Mouse (Mus musculus) lung, embryonic 14.5 days (tissue): ENCODE results near the gene Sdad1. TPM values are rescaled to one million over a fixed set of nuclear protein-coding genes. Genes with fewer than 3 reads are reported as not detected.
A peak's percentile ranks its signal among the peaks of the same experiment; 100 is the strongest.

ENCODE experiments used
- ATAC-seq: fragments of 200-750 bp; cut with Nextera tagmentation; 2 replicates; pipeline ENCODE4 v1.8.0; 2017; ENCODE audit warnings: mild to moderate bottlenecking, moderate TSS enrichment, moderate library complexity; ENCODE audit not compliant: insufficient read depth
- DNase-seq: peaks from one replicate; pipeline ENCODE4 v3.0.0-alpha.2; 2015
- H3K27ac ChIP-seq: fragments of 300-500 bp; sonication (generic); 2 replicates; pipeline ENCODE4 v1.5.1; 2014; ENCODE audit warnings: low read depth, mild to moderate bottlenecking, moderate library complexity
- H3K27me3 ChIP-seq: fragments of 300-500 bp; sonication (generic); 2 replicates; pipeline ENCODE4 v1.6.1; 2014; ENCODE audit warnings: low read length, control low read depth; ENCODE audit not compliant: insufficient read depth
- H3K36me3 ChIP-seq: fragments of 300-500 bp; sonication (generic); 2 replicates; pipeline ENCODE4 v1.6.1; 2014; ENCODE audit warnings: control low read depth; ENCODE audit not compliant: insufficient read depth
- H3K4me1 ChIP-seq: fragments of 300-500 bp; sonication (generic); 2 replicates; pipeline ENCODE4 v1.6.1; 2014; ENCODE audit warnings: antibody characterized with exemption, control low read depth; ENCODE audit not compliant: insufficient read depth
- H3K4me2 ChIP-seq: fragments of 300-500 bp; sonication (generic); 2 replicates; pipeline ENCODE4 v1.6.1; 2014; ENCODE audit warnings: mild to moderate bottlenecking
- H3K4me3 ChIP-seq: fragments of 300-500 bp; sonication (generic); 2 replicates; pipeline ENCODE4 v1.5.1; 2014; ENCODE audit warnings: low read depth, low read length
- H3K9ac ChIP-seq: fragments of 300-500 bp; sonication (generic); 2 replicates; pipeline ENCODE4 v1.6.1; 2014
- H3K9me3 ChIP-seq: fragments of 300-500 bp; sonication (generic); 2 replicates; pipeline ENCODE4 v1.6.1; 2016; ENCODE audit warnings: low read depth, low read length, control low read depth
- CTCF ChIP-seq: IDR thresholded peaks from 2 replicates; pipeline ENCODE4 v1.5.1; 2016; ENCODE audit warnings: antibody characterized with exemption, low read depth
- WGBS: fragments of 180-500 bp; shearing (Covaris S2); extraction: QIAGEN DNeasy Blood & Tissue Kit; methylation state at CpG from one replicate; pipeline ENCODE4 v1.1.7; 2014; 5-methylcytosine and 5-hydroxymethylcytosine counted together
- polyA plus RNA-seq: library from polyadenylated mRNA; unstranded; fragments of >200 nt; fragmentation: Nextera tagmentation; extraction: Ambion mirVana; gene quantifications from 2 replicates; pipeline ENCODE4 v1.2.1, GENCODE M21; 2014

Gene Sdad1
- polyA plus RNA-seq, 1 experiment from 2014 or later: 45.3 TPM

DNA sequence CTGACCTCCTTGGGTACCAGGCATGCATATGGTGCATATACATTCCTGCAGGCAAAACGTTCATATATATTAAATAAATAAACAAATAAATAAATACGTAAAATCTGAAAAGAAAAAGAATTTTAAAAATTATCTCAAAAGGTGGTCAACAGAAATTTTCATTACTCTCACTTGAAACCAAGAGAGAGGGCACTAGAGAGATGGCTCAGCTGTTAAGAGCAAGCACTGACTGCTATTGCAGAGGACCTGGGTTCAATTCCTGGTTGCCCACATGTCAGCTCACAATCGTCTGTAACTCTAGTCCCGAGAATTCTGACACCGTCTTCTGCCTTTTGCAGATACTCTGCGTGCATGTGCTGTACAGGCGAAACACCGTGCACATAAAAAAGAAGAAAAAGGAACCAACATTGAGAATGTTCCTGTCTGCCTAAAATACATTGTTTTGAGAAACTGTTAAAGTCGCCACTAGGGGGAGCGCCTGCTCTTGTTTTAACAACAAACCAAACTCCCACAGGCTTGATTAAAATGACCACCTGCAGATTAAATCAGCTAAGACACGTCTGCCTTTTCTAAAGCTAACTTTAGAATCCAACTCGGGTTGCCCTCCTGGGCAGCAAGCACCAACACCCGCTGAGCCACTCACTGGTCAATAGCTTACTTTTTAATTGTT lies 1.9 kb upstream of the Sdad1 start:
- Histone ChIP-seq H3K4me1 (no peaks in the 10 kb centered on the region), H3K27ac (no peak overlapping the region), H3K4me2 (no peak overlapping the region), H3K4me3 (no peak overlapping the region), H3K9me3 (no peaks in the 10 kb centered on the region), H3K36me3 (0 out of 2 replicates have a peak, but pooled peaks cover 4% of the 10 kb centered on the region), H3K27me3 (no peaks in the 10 kb centered on the region), H3K9ac (no peak overlapping the region)
- ATAC-seq (no peak), DNase-seq (peak; percentile 97)
- 13% methylated on average over 13 of the region's 13 CpGs for WGBS
- TF ChIP-seq CTCF: peak; percentile 81

DNA sequence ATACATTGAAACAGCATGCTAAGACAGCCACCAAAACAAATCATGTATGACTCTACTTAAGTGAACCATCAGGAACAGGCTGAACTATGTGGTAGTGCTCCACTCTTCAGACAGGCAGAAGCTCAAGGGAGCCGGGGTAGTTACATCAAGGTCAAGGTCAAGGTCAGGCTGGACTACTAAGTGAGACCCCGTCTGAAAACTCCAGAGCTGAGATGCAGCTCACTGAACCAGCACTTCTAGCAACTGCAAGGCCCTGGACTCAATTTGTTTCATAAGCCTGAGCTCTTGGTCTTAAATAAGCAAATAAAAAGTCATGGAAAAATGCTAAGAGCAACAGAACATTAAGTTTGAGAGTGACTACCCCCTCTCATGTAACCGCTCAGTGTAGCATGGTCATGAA lies 6.0 kb downstream of the Sdad1 start:
- TF ChIP-seq CTCF: no peak
- Histone ChIP-seq H3K4me3 (no peak overlapping the region), H3K36me3 (peaks cover 67% of the 10 kb centered on the region), H3K4me2 (no peak overlapping the region), H3K9me3 (no peaks in the 10 kb centered on the region), H3K27me3 (no peaks in the 10 kb centered on the region), H3K4me1 (no peaks in the 10 kb centered on the region), H3K27ac (no peak overlapping the region), H3K9ac (no peak overlapping the region)
- ATAC-seq (no peak), DNase-seq (no peak)
- WGBS: 77% methylated on average over 3 of the region's 3 CpGs

DNA sequence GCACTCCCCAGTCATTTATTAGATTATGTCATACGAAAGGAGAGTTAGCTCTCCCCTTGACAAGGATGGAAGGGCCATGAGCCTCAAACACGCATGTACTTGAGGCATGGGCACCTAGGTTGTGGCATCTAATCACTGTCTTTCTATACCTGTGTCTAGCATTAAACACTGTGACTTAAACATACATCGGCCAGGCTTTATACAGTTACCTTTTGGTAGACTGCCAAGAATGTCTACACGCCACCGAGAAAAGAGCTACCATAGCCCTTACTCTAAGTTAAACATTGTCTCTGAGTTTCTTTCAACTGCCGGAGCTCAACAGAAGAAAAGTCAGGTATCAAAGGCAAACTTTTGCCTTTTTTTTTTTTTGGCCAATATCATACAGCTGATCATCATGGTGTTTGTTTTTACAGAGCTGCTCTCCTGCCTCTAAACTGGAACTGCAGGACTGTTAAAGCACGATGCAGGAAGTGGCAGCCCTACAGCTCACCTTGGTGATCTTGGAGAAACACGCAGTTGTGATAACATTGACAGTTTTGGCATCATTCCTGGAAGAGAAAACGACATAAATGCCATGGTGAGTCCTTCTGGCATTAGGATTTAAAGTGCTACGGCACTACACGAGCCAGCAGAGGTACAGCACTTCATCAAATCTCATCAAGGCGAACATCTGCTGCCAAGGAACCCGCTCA lies 8.0 kb downstream of the Sdad1 start:
- Histone ChIP-seq H3K4me2 (no peak overlapping the region), H3K4me3 (no peak overlapping the region), H3K9ac (no peak overlapping the region)

DNA sequence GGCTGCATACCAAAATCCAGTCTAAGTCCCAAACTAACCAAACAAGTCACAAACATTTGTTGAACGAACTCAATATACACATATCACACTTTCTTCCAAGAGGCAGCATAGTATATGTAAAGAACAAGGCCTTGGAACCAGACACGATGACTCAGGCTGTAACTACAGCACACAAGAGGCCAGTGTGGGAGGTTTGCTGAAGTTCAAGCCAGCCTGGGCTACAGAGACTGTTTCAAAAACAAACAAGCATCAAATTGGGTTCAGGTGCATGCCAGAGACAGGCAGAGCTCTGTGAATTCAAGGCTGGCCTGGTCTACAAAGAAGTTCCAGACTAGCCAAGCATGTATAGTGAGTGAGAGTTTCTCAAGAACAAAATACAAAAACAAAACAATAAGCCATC lies 15.8 kb downstream of the Sdad1 start:
- ATAC-seq: no peak
- TF ChIP-seq CTCF: no peak

More for the DNA sequence above, 8.0 kb downstream of the Sdad1 start:
- TF ChIP-seq CTCF: no peak
- Histone ChIP-seq H3K9me3 (no peaks in the 10 kb centered on the region), H3K36me3 (peaks cover 79% of the 10 kb centered on the region), H3K4me1 (no peaks in the 10 kb centered on the region), H3K27ac (no peak overlapping the region), H3K27me3 (no peaks in the 10 kb centered on the region)
- ATAC-seq: no peak
- WGBS: 82% methylated on average over 13 of the region's 13 CpGs
- no peak for DNase-seq

DNA sequence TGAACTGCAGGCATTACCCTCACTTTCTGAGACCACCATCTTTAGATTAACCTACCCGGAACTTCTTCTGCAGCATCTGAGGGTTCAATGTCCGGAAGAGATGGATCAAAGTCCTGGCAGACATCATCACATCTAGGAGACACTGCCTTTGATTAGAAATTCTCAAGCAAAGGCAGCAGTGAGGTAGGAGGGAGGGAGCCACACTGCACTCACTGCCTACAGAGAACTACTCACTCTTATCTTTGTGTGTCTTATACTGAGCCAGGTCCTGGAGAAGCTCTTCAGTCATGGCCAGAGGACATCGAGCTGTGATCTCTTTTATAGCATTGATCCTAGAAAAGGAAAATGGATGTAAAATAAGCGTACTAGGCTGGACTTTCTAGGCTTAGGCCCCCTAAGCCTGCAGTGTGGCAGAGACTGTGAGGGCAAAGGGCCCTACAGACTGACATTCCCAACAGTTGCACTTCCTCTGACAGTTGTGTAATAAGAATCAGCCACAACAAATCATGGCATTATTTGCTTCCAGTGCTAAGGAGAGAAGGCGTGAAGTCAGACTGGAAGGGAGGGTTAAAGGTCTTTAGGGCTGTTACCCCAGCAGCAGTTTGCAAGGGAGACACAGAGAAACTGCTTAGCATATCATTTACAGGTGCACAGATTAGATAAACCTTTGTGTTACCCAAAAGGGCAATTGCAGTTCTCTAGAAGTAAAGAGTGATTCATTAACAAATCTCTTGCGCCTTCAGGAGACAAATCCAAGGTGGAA lies 18.4 kb downstream of the Sdad1 start:
- no peak overlapping the region for H3K9ac ChIP-seq
- peaks cover 93% of the 10 kb centered on the region for H3K36me3 ChIP-seq
- H3K27ac ChIP-seq: no peak overlapping the region
- ATAC-seq: no peak
- H3K4me3 ChIP-seq: no peak overlapping the region
- H3K27me3 ChIP-seq: no peaks in the 10 kb centered on the region
- 87% methylated on average over 6 of the region's 6 CpGs for WGBS
- H3K4me2 ChIP-seq: no peak overlapping the region
- no peaks in the 10 kb centered on the region for H3K9me3 ChIP-seq
- H3K4me1 ChIP-seq: no peaks in the 10 kb centered on the region
- no peak for TF ChIP-seq CTCF
- DNase-seq: no peak

More for the DNA sequence above, 15.8 kb downstream of the Sdad1 start:
- Histone ChIP-seq H3K36me3 (peaks cover 89% of the 10 kb centered on the region), H3K27me3 (no peaks in the 10 kb centered on the region), H3K9me3 (no peaks in the 10 kb centered on the region), H3K4me3 (no peak overlapping the region), H3K4me2 (no peak overlapping the region), H3K4me1 (no peaks in the 10 kb centered on the region), H3K27ac (no peak overlapping the region), H3K9ac (no peak overlapping the region)
- WGBS: 89% methylated on average over 2 of the region's 2 CpGs
- no peak for DNase-seq

DNA sequence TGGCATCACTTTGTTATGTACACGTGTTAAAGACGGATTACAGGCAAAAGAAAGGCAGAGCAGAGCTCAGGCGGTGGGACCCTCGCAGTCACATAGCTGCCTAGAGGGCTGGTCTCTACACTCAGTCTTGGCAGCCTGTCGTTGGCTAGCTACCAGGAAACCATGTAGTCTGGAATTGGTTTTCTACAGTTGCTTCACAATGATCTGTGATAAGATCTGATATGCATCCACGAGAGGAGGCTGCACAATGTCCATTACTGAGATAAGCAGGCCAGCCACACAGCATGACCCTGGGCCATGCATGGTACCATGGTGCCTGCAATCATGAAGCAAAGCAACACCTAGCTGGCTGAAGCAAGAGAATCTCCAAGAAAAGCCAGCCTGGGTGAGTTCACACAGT lies 22.4 kb downstream of the Sdad1 start:
- H3K4me3 ChIP-seq: no peak overlapping the region
- no peaks in the 10 kb centered on the region for H3K4me1 ChIP-seq
- peaks cover 79% of the 10 kb centered on the region for H3K36me3 ChIP-seq
- no peaks in the 10 kb centered on the region for H3K27me3 ChIP-seq
- H3K4me2 ChIP-seq: no peak overlapping the region
- WGBS: 79% methylated on average over 6 of the region's 6 CpGs
- H3K9me3 ChIP-seq: no peaks in the 10 kb centered on the region
- no peak for TF ChIP-seq CTCF
- H3K27ac ChIP-seq: no peak overlapping the region
- ATAC-seq: no peak
- DNase-seq: no peak
- no peak overlapping the region for H3K9ac ChIP-seq

DNA sequence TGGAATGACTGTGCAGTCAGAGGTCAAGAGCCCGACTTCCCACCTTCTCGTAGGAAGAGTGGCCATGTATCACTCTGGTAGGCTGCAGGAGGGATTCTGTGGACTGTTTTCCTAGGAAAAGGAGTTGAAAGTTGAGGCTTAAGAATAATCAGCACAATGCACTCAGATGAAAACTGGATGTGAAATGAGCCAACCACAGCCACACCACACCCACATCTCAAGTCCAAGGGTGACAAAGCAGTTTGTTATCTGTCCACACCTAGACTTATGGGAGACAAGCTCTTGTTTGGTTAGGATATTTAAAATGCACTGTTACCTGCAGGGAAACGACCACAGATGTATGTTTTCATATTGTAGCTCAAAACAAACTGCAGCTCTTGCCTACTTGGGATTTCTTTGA lies 27.2 kb downstream of the Sdad1 start:
- Histone ChIP-seq H3K27ac (no peak overlapping the region), H3K4me2 (no peak overlapping the region), H3K9me3 (no peaks in the 10 kb centered on the region), H3K27me3 (no peaks in the 10 kb centered on the region), H3K9ac (no peak overlapping the region), H3K4me1 (no peaks in the 10 kb centered on the region), H3K36me3 (peaks cover 33% of the 10 kb centered on the region), H3K4me3 (no peak overlapping the region)
- DNase-seq: no peak
- 51% methylated on average over 3 of the region's 3 CpGs for WGBS
- no peak for TF ChIP-seq CTCF
- no peak for ATAC-seq
